Mouse (Mus musculus) embryonic facial prominence, embryonic 14.5 days (tissue): ENCODE data around the gene Gm20388. TPM values are rescaled to one million over a fixed set of nuclear protein-coding genes. Genes with fewer than 3 reads are reported as not detected.
A peak's percentile ranks its signal among the peaks of the same experiment; 100 is the strongest.

Experiments used
- ATAC-seq: fragments of 200-750 bp; cut with Nextera tagmentation; 2 replicates; pipeline ENCODE4 v1.8.0; 2017; ENCODE audit warnings: low read depth, moderate number of reproducible peaks, moderate TSS enrichment
- DNase-seq: peaks from one replicate; pipeline ENCODE4 v3.0.0-alpha.2; 2015; ENCODE audit warnings: low spot score
- H3K27ac ChIP-seq: fragments of 300-500 bp; sonication (generic); replicated peaks from 2 replicates; pipeline ENCODE4 v1.5.1; 2014; ENCODE audit warnings: low read depth, mild to moderate bottlenecking, low read length, moderate library complexity
- H3K27me3 ChIP-seq: fragments of 300-500 bp; sonication (generic); replicated peaks from 2 replicates; pipeline ENCODE4 v1.6.1; 2014; ENCODE audit warnings: low read length; ENCODE audit not compliant: control insufficient read depth, insufficient read depth
- H3K36me3 ChIP-seq: fragments of 300-500 bp; sonication (generic); 2 replicates; pipeline ENCODE4 v1.6.1; 2014; ENCODE audit warnings: low read length, mixed read lengths; ENCODE audit not compliant: control insufficient read depth, insufficient read depth
- H3K4me1 ChIP-seq: fragments of 300-500 bp; sonication (generic); 2 replicates; pipeline ENCODE4 v1.6.1; 2014; ENCODE audit warnings: antibody characterized with exemption, low read length; ENCODE audit not compliant: control insufficient read depth, insufficient read depth
- H3K4me2 ChIP-seq: fragments of 300-500 bp; sonication (generic); 2 replicates; pipeline ENCODE4 v1.6.1; 2014; ENCODE audit warnings: low read depth, mild to moderate bottlenecking, low read length, moderate library complexity, mixed read lengths
- H3K4me3 ChIP-seq: fragments of 300-500 bp; sonication (generic); 2 replicates; pipeline ENCODE4 v1.5.1; 2014; ENCODE audit warnings: low read depth, mild to moderate bottlenecking, low read length
- H3K9ac ChIP-seq: fragments of 300-500 bp; sonication (generic); 2 replicates; pipeline ENCODE4 v1.6.1; 2014; ENCODE audit warnings: low read depth, mild to moderate bottlenecking, low read length, moderate library complexity, mixed read lengths
- H3K9me3 ChIP-seq: fragments of 300-500 bp; sonication (generic); 2 replicates; pipeline ENCODE4 v1.6.1; 2016; ENCODE audit warnings: low read length; ENCODE audit not compliant: control insufficient read depth
- WGBS: fragments of 180-500 bp; shearing (Covaris S2); extraction: QIAGEN DNeasy Blood & Tissue Kit; methylation state at CpG from one replicate; pipeline ENCODE4 v1.1.7; 2014; 5-methylcytosine and 5-hydroxymethylcytosine counted together
- polyA plus RNA-seq: library from polyadenylated mRNA; unstranded; fragments of >200 nt; fragmentation: Nextera tagmentation; extraction: Ambion mirVana; gene quantifications from 2 replicates; pipeline ENCODE4 v1.2.1, GENCODE M21; 2014

Gene Gm20388
- polyA plus RNA-seq, 1 experiment from 2014 or later, result not detected

- H3K4me3 ChIP-seq, result no peak overlapping the region
- WGBS, result 71% methylated on average over 6 of the region's 6 CpGs
Measured at GRCm38 (mm10) chr8:120413626-120413988, 503.0 kb downstream of the Gm20388 start.

GRCm38 (mm10) chr8:120414216-120414615 is 503.6 kb downstream of the Gm20388 start:
- Histone ChIP-seq H3K27ac (no peak overlapping the region), H3K9ac (no peak overlapping the region), H3K36me3 (no peaks in the 10 kb centered on the region), H3K4me2 (no peak overlapping the region), H3K4me3 (no peak overlapping the region), H3K27me3 (no peaks in the 10 kb centered on the region), H3K9me3 (no peaks in the 10 kb centered on the region), H3K4me1 (peaks cover 37% of the 10 kb centered on the region)
- WGBS, result 87% methylated on average over 3 of the region's 4 CpGs
- no peak for ATAC-seq
- DNase-seq, result no peak

More at GRCm38 (mm10) chr8:120413626-120413988, 503.0 kb downstream of the Gm20388 start:
- peaks cover 42% of the 10 kb centered on the region for H3K4me1 ChIP-seq
- H3K9ac ChIP-seq, result no peak overlapping the region
- H3K27me3 ChIP-seq, result no peaks in the 10 kb centered on the region
- no peak overlapping the region for H3K4me2 ChIP-seq
- ATAC-seq, result no peak
- DNase-seq, result no peak
- no peaks in the 10 kb centered on the region for H3K9me3 ChIP-seq
- no peaks in the 10 kb centered on the region for H3K36me3 ChIP-seq
- no peak overlapping the region for H3K27ac ChIP-seq

- Histone ChIP-seq H3K9me3 (no peaks in the 10 kb centered on the region), H3K36me3 (no peaks in the 10 kb centered on the region), H3K4me3 (no peak overlapping the region), H3K4me2 (no peak overlapping the region), H3K27ac (peak overlapping the region; percentile 88), H3K27me3 (no peaks in the 10 kb centered on the region), H3K4me1 (peaks cover 46% of the 10 kb centered on the region), H3K9ac (no peak overlapping the region)
- no peak for ATAC-seq
- no peak for DNase-seq
- 57% methylated on average over 9 of the region's 11 CpGs for WGBS
Measured at GRCm38 (mm10) chr8:120415474-120415873, 504.8 kb downstream of the Gm20388 start.

- WGBS, result 15% methylated on average over 8 of the region's 8 CpGs
- DNase-seq (no peak), ATAC-seq (no peak; the same call in 1 of the 2 replicates)
- Histone ChIP-seq H3K9me3 (no peaks in the 10 kb centered on the region), H3K4me2 (peak overlapping the region; percentile 42), H3K27ac (peak overlapping the region; percentile 88), H3K4me3 (no peak overlapping the region), H3K36me3 (no peaks in the 10 kb centered on the region), H3K27me3 (no peaks in the 10 kb centered on the region), H3K9ac (no peak overlapping the region), H3K4me1 (peaks cover 52% of the 10 kb centered on the region)
Measured at GRCm38 (mm10) chr8:120416173-120416521, 505.5 kb downstream of the Gm20388 start.

- Histone ChIP-seq H3K36me3 (no peaks in the 10 kb centered on the region), H3K27me3 (no peaks in the 10 kb centered on the region), H3K9ac (no peak overlapping the region; the same call in 1 of the 2 replicates), H3K27ac (peak overlapping the region; percentile 88), H3K4me2 (peak overlapping the region; percentile 42), H3K9me3 (no peaks in the 10 kb centered on the region), H3K4me3 (0 out of 2 replicates have a peak overlapping the region, but pooled peaks have one; percentile 6), H3K4me1 (peaks cover 56% of the 10 kb centered on the region)
- WGBS, result 5% methylated on average over 30 of the region's 33 CpGs
- DNase-seq (peak; percentile 96), ATAC-seq (peak; percentile 87)
Measured at GRCm38 (mm10) chr8:120416522-120417394, 506.1 kb downstream of the Gm20388 start.

- Histone ChIP-seq H3K4me3 (no peak overlapping the region), H3K9me3 (no peaks in the 10 kb centered on the region), H3K9ac (no peak overlapping the region), H3K27ac (no peak overlapping the region), H3K4me1 (peaks cover 54% of the 10 kb centered on the region), H3K27me3 (no peaks in the 10 kb centered on the region), H3K36me3 (no peaks in the 10 kb centered on the region), H3K4me2 (no peak overlapping the region)
- 50% methylated on average over 5 of the region's 5 CpGs for WGBS
- ATAC-seq (no peak), DNase-seq (no peak)
Measured at GRCm38 (mm10) chr8:120418188-120418587, 507.5 kb downstream of the Gm20388 start.

GRCm38 (mm10) chr8:120419675-120420074 is 509.0 kb downstream of the Gm20388 start:
- no peaks in the 10 kb centered on the region for H3K9me3 ChIP-seq
- ATAC-seq (no peak), DNase-seq (no peak)
- H3K27ac ChIP-seq, result no peak overlapping the region
- no peaks in the 10 kb centered on the region for H3K36me3 ChIP-seq
- H3K9ac ChIP-seq, result no peak overlapping the region
- H3K4me1 ChIP-seq, result peaks cover 69% of the 10 kb centered on the region
- 84% methylated on average over 9 of the region's 9 CpGs for WGBS
- no peaks in the 10 kb centered on the region for H3K27me3 ChIP-seq
- H3K4me2 ChIP-seq, result no peak overlapping the region
- no peak overlapping the region for H3K4me3 ChIP-seq

- Histone ChIP-seq H3K4me3 (no peak overlapping the region), H3K4me2 (no peak overlapping the region), H3K9ac (no peak overlapping the region), H3K36me3 (no peaks in the 10 kb centered on the region), H3K9me3 (no peaks in the 10 kb centered on the region), H3K4me1 (peaks cover 75% of the 10 kb centered on the region), H3K27ac (no peak overlapping the region), H3K27me3 (no peaks in the 10 kb centered on the region)
- ATAC-seq (no peak), DNase-seq (no peak)
- 76% methylated on average over 4 of the region's 5 CpGs for WGBS
Measured at GRCm38 (mm10) chr8:120420226-120420625, 509.6 kb downstream of the Gm20388 start.

GRCm38 (mm10) chr8:120421638-120422037 is 511.0 kb downstream of the Gm20388 start:
- Histone ChIP-seq H3K9ac (no peak overlapping the region), H3K36me3 (no peaks in the 10 kb centered on the region), H3K9me3 (no peaks in the 10 kb centered on the region), H3K4me2 (no peak overlapping the region), H3K4me3 (no peak overlapping the region), H3K27me3 (no peaks in the 10 kb centered on the region), H3K27ac (no peak overlapping the region), H3K4me1 (peaks cover 76% of the 10 kb centered on the region)
- WGBS, result 40% methylated on average over 7 of the region's 9 CpGs
- ATAC-seq (no peak), DNase-seq (no peak)
